Mouse (Mus musculus): ENCODE measurements at regions not wholly inside any gene's neighbourhood (a gene's known extent, or its start where the extent isn't known, plus 50 kb on each side); places are given as distances from the start of the nearest gene placed in this dataset.

GRCm38 (mm10) chr10:120612351-120612750 is 136.1 kb upstream of the Hmga2 start:
- Histone ChIP-seq H3K27ac (replicated peaks) (no peak overlapping the region), H3K9me3 (replicated peaks) (no peaks in the 10 kb centered on the region), H3K4me3 (replicated peaks) (no peak overlapping the region), H3K36me3 (replicated peaks) (no peaks in the 10 kb centered on the region), H3K4me2 (no peak overlapping the region), H3K4me1 (replicated peaks) (no peaks in the 10 kb centered on the region), H3K9ac (no peak overlapping the region), H3K27me3 (no peaks in the 10 kb centered on the region)
- ATAC-seq (ENCODE audit: insufficient read depth) = no peak
- 56% methylated on average over 8 of the region's 8 CpGs for WGBS (ENCODE audit: insufficient replicate concordance)

GRCm38 (mm10) chr10:120610076-120610475 is 133.8 kb upstream of the Hmga2 start:
- H3K4me1 ChIP-seq (replicated peaks) = no peaks in the 10 kb centered on the region
- ATAC-seq (ENCODE audit: insufficient read depth) = no peak
- 65% methylated on average over 10 of the region's 10 CpGs for WGBS (ENCODE audit: insufficient replicate concordance)

GRCm38 (mm10) chr10:120604506-120604905 is 128.2 kb upstream of the Hmga2 start:
- Histone ChIP-seq H3K4me3 (replicated peaks) (no peak overlapping the region), H3K4me1 (replicated peaks) (no peaks in the 10 kb centered on the region), H3K27ac (replicated peaks) (no peak overlapping the region), H3K9me3 (replicated peaks) (no peaks in the 10 kb centered on the region), H3K27me3 (no peaks in the 10 kb centered on the region), H3K36me3 (replicated peaks) (no peaks in the 10 kb centered on the region), H3K4me2 (no peak overlapping the region), H3K9ac (no peak overlapping the region)
- no peak for ATAC-seq (ENCODE audit: insufficient read depth)
- WGBS (ENCODE audit: insufficient replicate concordance) = 65% methylated on average over 7 of the region's 7 CpGs

More at GRCm38 (mm10) chr10:120610076-120610475, 133.8 kb upstream of the Hmga2 start:
- Histone ChIP-seq H3K27ac (replicated peaks) (no peak overlapping the region), H3K36me3 (replicated peaks) (no peaks in the 10 kb centered on the region), H3K4me2 (no peak overlapping the region), H3K9me3 (replicated peaks) (no peaks in the 10 kb centered on the region), H3K27me3 (no peaks in the 10 kb centered on the region), H3K9ac (no peak overlapping the region), H3K4me3 (replicated peaks) (no peak overlapping the region)

GRCm38 (mm10) chr10:120603167-120603566 is 126.9 kb upstream of the Hmga2 start:
- no peaks in the 10 kb centered on the region for H3K27me3 ChIP-seq
- no peak for ATAC-seq (ENCODE audit: insufficient read depth)
- no peaks in the 10 kb centered on the region for H3K9me3 ChIP-seq (replicated peaks)
- WGBS (ENCODE audit: insufficient replicate concordance) = 65% methylated on average over 4 of the region's 4 CpGs
- H3K4me3 ChIP-seq (replicated peaks) = no peak overlapping the region
- H3K27ac ChIP-seq (replicated peaks) = no peak overlapping the region
- H3K4me2 ChIP-seq = no peak overlapping the region
- no peak overlapping the region for H3K9ac ChIP-seq
- H3K36me3 ChIP-seq (replicated peaks) = no peaks in the 10 kb centered on the region
- H3K4me1 ChIP-seq (replicated peaks) = no peaks in the 10 kb centered on the region

GRCm38 (mm10) chr10:120600735-120601134 is 124.5 kb upstream of the Hmga2 start:
- Histone ChIP-seq H3K27me3 (no peaks in the 10 kb centered on the region), H3K4me3 (replicated peaks) (no peak overlapping the region), H3K4me2 (no peak overlapping the region), H3K4me1 (replicated peaks) (no peaks in the 10 kb centered on the region), H3K9me3 (replicated peaks) (no peaks in the 10 kb centered on the region), H3K36me3 (replicated peaks) (no peaks in the 10 kb centered on the region), H3K27ac (replicated peaks) (no peak overlapping the region), H3K9ac (no peak overlapping the region)
- no peak for ATAC-seq (ENCODE audit: insufficient read depth)
- 58% methylated on average over 5 of the region's 5 CpGs for WGBS (ENCODE audit: insufficient replicate concordance)

GRCm38 (mm10) chr10:120599551-120599950 is 123.3 kb upstream of the Hmga2 start:
- H3K27ac ChIP-seq (replicated peaks) = no peak overlapping the region
- H3K9ac ChIP-seq = no peak overlapping the region
- no peaks in the 10 kb centered on the region for H3K9me3 ChIP-seq (replicated peaks)
- no peak overlapping the region for H3K4me2 ChIP-seq
- no peaks in the 10 kb centered on the region for H3K27me3 ChIP-seq
- no peak overlapping the region for H3K4me3 ChIP-seq (replicated peaks)
- no peaks in the 10 kb centered on the region for H3K36me3 ChIP-seq (replicated peaks)
- H3K4me1 ChIP-seq (replicated peaks) = no peaks in the 10 kb centered on the region
- no peak for ATAC-seq (ENCODE audit: insufficient read depth)
- WGBS (ENCODE audit: insufficient replicate concordance) = 64% methylated on average over 6 of the region's 6 CpGs

- 64% methylated on average over 9 of the region's 9 CpGs for WGBS (ENCODE audit: insufficient replicate concordance)
These were observed 121.1 kb upstream of the Hmga2 start for GRCm38 (mm10) chr10:120597320-120597887.

GRCm38 (mm10) chr10:120595145-120595544 is 118.9 kb upstream of the Hmga2 start:
- ATAC-seq (ENCODE audit: insufficient read depth) = no peak
- no peaks in the 10 kb centered on the region for H3K27me3 ChIP-seq
- WGBS (ENCODE audit: insufficient replicate concordance) = 26% methylated on average over 3 of the region's 3 CpGs
- H3K27ac ChIP-seq (replicated peaks) = no peak overlapping the region
- no peak overlapping the region for H3K9ac ChIP-seq
- no peaks in the 10 kb centered on the region for H3K9me3 ChIP-seq (replicated peaks)
- no peaks in the 10 kb centered on the region for H3K36me3 ChIP-seq (replicated peaks)
- H3K4me3 ChIP-seq (replicated peaks) = no peak overlapping the region
- no peak overlapping the region for H3K4me2 ChIP-seq
- H3K4me1 ChIP-seq (replicated peaks) = no peaks in the 10 kb centered on the region

More at GRCm38 (mm10) chr10:120597320-120597887, 121.1 kb upstream of the Hmga2 start:
- no peak overlapping the region for H3K4me2 ChIP-seq
- H3K4me1 ChIP-seq (replicated peaks) = no peaks in the 10 kb centered on the region
- no peaks in the 10 kb centered on the region for H3K9me3 ChIP-seq (replicated peaks)
- H3K27ac ChIP-seq (replicated peaks) = no peak overlapping the region
- no peak overlapping the region for H3K4me3 ChIP-seq (replicated peaks)
- ATAC-seq (ENCODE audit: insufficient read depth) = no peak
- no peak overlapping the region for H3K9ac ChIP-seq
- H3K36me3 ChIP-seq (replicated peaks) = no peaks in the 10 kb centered on the region
- H3K27me3 ChIP-seq = no peaks in the 10 kb centered on the region

- Histone ChIP-seq H3K27ac (replicated peaks) (no peak overlapping the region), H3K27me3 (no peaks in the 10 kb centered on the region), H3K4me3 (replicated peaks) (no peak overlapping the region), H3K4me1 (replicated peaks) (no peaks in the 10 kb centered on the region), H3K9me3 (replicated peaks) (no peaks in the 10 kb centered on the region), H3K4me2 (no peak overlapping the region), H3K9ac (no peak overlapping the region), H3K36me3 (replicated peaks) (no peaks in the 10 kb centered on the region)
- ATAC-seq (ENCODE audit: insufficient read depth) = no peak
These were observed 117.6 kb upstream of the Hmga2 start for GRCm38 (mm10) chr10:120593876-120594275.

- Histone ChIP-seq H3K27ac (replicated peaks) (no peak overlapping the region), H3K36me3 (replicated peaks) (no peaks in the 10 kb centered on the region), H3K4me3 (replicated peaks) (no peak overlapping the region), H3K27me3 (no peaks in the 10 kb centered on the region), H3K4me2 (no peak overlapping the region), H3K9ac (no peak overlapping the region), H3K9me3 (replicated peaks) (no peaks in the 10 kb centered on the region), H3K4me1 (replicated peaks) (no peaks in the 10 kb centered on the region)
- 54% methylated on average over 2 of the region's 2 CpGs for WGBS (ENCODE audit: insufficient replicate concordance)
- no peak for ATAC-seq (ENCODE audit: insufficient read depth)
These were observed 113.4 kb upstream of the Hmga2 start for GRCm38 (mm10) chr10:120589659-120590058.

GRCm38 (mm10) chr10:120587854-120588633 is 111.8 kb upstream of the Hmga2 start:
- 60% methylated on average over 8 of the region's 8 CpGs for WGBS (ENCODE audit: insufficient replicate concordance)
- H3K9ac ChIP-seq = no peak overlapping the region
- H3K36me3 ChIP-seq (replicated peaks) = no peaks in the 10 kb centered on the region
- H3K4me3 ChIP-seq (replicated peaks) = no peak overlapping the region
- no peak overlapping the region for H3K4me2 ChIP-seq
- no peak overlapping the region for H3K27ac ChIP-seq (replicated peaks)
- H3K9me3 ChIP-seq (replicated peaks) = no peaks in the 10 kb centered on the region
- no peaks in the 10 kb centered on the region for H3K27me3 ChIP-seq
- H3K4me1 ChIP-seq (replicated peaks) = no peaks in the 10 kb centered on the region
- no peak for ATAC-seq (ENCODE audit: insufficient read depth)

GRCm38 (mm10) chr10:120587179-120587578 is 110.9 kb upstream of the Hmga2 start:
- H3K9me3 ChIP-seq (replicated peaks) = no peaks in the 10 kb centered on the region
- H3K4me2 ChIP-seq = no peak overlapping the region
- no peak overlapping the region for H3K9ac ChIP-seq
- H3K27ac ChIP-seq (replicated peaks) = no peak overlapping the region
- no peaks in the 10 kb centered on the region for H3K27me3 ChIP-seq
- H3K4me1 ChIP-seq (replicated peaks) = no peaks in the 10 kb centered on the region
- ATAC-seq (ENCODE audit: insufficient read depth) = no peak
- 45% methylated on average over 3 of the region's 3 CpGs for WGBS (ENCODE audit: insufficient replicate concordance)
- H3K36me3 ChIP-seq (replicated peaks) = no peaks in the 10 kb centered on the region
- no peak overlapping the region for H3K4me3 ChIP-seq (replicated peaks)

Data from liver, embryonic 15.5 days (tissue).